Mouse (Mus musculus): ENCODE measurements around the gene Atcay. TPM values are rescaled to one million over a fixed set of nuclear protein-coding genes. Genes with fewer than 3 reads are reported as not detected.

Atcay gene
- polyA plus RNA-seq, 1 experiment from 2014 or later, result 33.7 TPM

DNA sequence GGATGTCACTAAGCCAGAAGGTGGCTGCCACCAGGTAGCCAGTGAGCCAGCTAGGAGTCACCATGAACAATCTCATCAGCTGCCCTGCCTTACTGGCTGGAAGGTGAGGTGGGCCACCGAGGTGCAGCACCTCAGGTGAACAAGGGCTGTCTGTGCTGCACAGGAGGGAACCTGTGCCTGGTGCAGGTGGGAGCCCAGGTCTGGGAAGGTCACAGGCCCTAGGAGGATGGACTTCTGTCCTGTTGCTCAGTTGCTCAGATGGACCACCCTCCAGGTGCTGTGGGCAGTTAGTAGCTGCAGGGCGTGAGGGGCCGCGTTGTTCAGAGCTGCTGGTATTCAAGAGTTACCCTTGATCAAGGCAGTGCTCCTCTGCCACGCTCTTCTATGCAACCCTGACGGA, 13.8 kb downstream of the Atcay start:
- Histone ChIP-seq H3K4me3 (no peak overlapping the region), H3K4me2 (replicated peaks) (no peak overlapping the region), H3K4me1 (no peaks in the 10 kb centered on the region), H3K9me3 (replicated peaks) (peaks cover 7% of the 10 kb centered on the region; the same call in 1 of the 2 replicates), H3K36me3 (peaks cover 77% of the 10 kb centered on the region), H3K27me3 (no peaks in the 10 kb centered on the region), H3K9ac (no peak overlapping the region), H3K27ac (no peak overlapping the region)
- WGBS, result 87% methylated on average over 6 of the region's 6 CpGs
- ATAC-seq (ENCODE audit: low FRiP score), result no peak

DNA sequence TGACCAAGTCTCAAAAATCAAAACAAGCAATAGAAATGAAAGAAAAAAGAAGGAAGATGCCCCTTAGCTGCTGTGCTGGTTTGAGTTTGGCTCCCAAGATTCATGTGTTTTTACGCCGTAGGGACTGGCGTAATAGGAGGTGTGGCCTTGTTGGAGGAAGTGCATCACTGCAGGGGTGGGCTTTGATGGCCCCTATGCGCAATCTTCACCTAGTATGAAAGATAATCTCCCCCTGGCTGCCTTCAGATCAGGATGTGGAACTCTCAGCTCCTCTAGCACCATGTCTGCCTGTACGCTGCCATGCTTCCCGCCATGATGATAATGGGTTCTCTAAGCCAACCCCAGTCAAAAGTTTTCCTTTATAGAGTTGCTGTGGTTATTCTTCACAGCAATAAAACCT, 14.4 kb downstream of the Atcay start:
- H3K4me1 ChIP-seq, result no peaks in the 10 kb centered on the region
- peaks cover 9% of the 10 kb centered on the region; the same call in 1 of the 2 replicates for H3K9me3 ChIP-seq (replicated peaks)
- no peaks in the 10 kb centered on the region for H3K27me3 ChIP-seq
- no peak overlapping the region for H3K9ac ChIP-seq
- H3K27ac ChIP-seq, result no peak overlapping the region
- ATAC-seq (ENCODE audit: low FRiP score), result no peak
- peaks cover 77% of the 10 kb centered on the region for H3K36me3 ChIP-seq
- no peak overlapping the region for H3K4me3 ChIP-seq
- H3K4me2 ChIP-seq (replicated peaks), result no peak overlapping the region
- WGBS, result 95% methylated on average over 6 of the region's 6 CpGs

DNA sequence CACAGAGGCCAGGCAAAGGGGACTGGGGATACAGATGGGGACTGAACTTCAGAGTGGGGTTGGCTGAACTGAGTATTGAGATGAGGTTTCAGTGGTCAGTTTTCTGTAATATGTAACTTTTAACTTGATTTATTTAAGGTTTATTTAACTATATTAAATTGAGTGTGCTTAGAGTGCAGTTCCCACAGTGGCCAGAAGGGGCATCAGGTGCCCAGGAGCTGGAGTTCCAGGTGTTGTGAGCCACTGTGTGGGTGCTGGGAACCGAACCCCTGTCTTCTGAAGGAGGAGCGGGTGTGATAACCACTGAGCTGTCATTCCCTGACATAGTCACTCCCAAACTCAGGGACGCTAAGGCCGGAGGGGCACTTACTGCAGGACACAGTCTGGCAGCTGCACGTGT, 20.5 kb downstream of the Atcay start:
- Histone ChIP-seq H3K4me1 (no peaks in the 10 kb centered on the region), H3K4me3 (no peak overlapping the region), H3K36me3 (peaks cover 84% of the 10 kb centered on the region), H3K9me3 (replicated peaks) (peaks cover 17% of the 10 kb centered on the region), H3K9ac (no peak overlapping the region), H3K27me3 (no peaks in the 10 kb centered on the region), H3K27ac (no peak overlapping the region), H3K4me2 (replicated peaks) (no peak overlapping the region)
- 97% methylated on average over 5 of the region's 5 CpGs for WGBS
- ATAC-seq (ENCODE audit: low FRiP score), result no peak

DNA sequence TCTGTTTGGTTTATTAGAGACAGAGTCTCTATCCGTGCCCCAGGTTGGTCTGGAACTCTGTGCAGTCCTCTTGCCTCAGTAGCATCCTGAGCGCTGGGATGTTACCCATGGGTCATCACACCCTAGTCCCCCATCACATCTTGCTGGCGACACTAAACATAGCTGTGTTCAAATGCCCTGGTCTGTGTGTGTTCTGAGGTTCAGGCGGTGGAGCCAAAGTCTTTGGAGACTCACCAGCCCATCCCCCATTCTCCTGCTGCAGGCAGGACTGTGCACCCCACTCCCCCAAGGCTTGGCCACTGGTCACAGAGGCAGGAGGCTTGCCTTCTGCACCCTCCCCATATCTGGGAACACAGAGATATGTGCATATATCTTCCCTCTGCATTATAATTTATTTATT, 26.5 kb downstream of the Atcay start:
- H3K9ac ChIP-seq, result no peak overlapping the region
- no peak overlapping the region for H3K4me2 ChIP-seq (replicated peaks)
- no peaks in the 10 kb centered on the region for H3K4me1 ChIP-seq
- H3K36me3 ChIP-seq, result peaks cover 30% of the 10 kb centered on the region
- H3K4me3 ChIP-seq, result no peak overlapping the region
- H3K9me3 ChIP-seq (replicated peaks), result no peaks in the 10 kb centered on the region
- WGBS, result 73% methylated on average over 4 of the region's 4 CpGs
- ATAC-seq (ENCODE audit: low FRiP score), result no peak
- H3K27me3 ChIP-seq, result peaks cover 15% of the 10 kb centered on the region; the same call in 1 of the 2 replicates
- H3K27ac ChIP-seq, result peak overlapping the region; percentile 12; the same call in 1 of the 2 replicates

DNA sequence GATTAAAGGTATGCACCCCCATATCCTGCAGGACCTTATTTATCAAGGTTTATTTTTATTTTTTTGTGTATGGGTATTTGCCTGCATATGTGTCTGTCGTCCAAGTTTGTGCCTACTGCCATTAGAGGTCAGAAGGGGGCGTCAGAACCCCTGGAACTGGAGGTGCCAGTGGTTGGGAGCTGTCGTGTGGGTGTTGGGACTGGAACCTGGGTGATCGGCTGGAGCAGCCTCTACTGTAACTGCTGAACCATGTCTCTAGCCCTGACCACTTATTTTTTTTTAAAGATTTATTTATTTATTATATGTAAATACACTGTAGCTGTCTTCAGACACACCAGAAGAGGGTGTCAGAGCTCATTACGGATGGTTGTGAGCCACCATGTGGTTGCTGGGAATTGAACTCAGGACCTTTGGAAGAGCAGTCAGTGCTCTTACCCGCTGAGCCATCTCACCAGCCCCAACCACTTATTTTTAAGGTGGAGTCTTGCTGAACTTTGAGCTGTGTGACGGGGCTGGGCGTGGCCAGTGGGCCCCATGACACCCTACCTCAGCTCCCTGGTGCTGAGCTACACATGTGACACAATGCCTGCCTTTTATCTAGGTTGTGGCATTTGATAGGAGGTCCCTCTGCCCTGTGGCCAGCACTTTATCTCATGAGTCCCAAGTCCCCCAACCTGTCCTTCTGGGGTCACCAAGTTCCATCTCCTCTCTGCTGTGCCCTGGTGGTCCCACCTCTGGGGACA, 27.5 kb downstream of the Atcay start:
- WGBS, result 68% methylated on average over 8 of the region's 8 CpGs
- H3K4me1 ChIP-seq, result no peaks in the 10 kb centered on the region
- H3K4me3 ChIP-seq, result no peak overlapping the region
- no peak overlapping the region for H3K27ac ChIP-seq
- peaks cover 18% of the 10 kb centered on the region; the same call in 1 of the 2 replicates for H3K27me3 ChIP-seq
- ATAC-seq (ENCODE audit: low FRiP score), result no peak
- no peaks in the 10 kb centered on the region for H3K9me3 ChIP-seq (replicated peaks)
- H3K9ac ChIP-seq, result no peak overlapping the region
- peaks cover 24% of the 10 kb centered on the region for H3K36me3 ChIP-seq
- no peak overlapping the region for H3K4me2 ChIP-seq (replicated peaks)

DNA sequence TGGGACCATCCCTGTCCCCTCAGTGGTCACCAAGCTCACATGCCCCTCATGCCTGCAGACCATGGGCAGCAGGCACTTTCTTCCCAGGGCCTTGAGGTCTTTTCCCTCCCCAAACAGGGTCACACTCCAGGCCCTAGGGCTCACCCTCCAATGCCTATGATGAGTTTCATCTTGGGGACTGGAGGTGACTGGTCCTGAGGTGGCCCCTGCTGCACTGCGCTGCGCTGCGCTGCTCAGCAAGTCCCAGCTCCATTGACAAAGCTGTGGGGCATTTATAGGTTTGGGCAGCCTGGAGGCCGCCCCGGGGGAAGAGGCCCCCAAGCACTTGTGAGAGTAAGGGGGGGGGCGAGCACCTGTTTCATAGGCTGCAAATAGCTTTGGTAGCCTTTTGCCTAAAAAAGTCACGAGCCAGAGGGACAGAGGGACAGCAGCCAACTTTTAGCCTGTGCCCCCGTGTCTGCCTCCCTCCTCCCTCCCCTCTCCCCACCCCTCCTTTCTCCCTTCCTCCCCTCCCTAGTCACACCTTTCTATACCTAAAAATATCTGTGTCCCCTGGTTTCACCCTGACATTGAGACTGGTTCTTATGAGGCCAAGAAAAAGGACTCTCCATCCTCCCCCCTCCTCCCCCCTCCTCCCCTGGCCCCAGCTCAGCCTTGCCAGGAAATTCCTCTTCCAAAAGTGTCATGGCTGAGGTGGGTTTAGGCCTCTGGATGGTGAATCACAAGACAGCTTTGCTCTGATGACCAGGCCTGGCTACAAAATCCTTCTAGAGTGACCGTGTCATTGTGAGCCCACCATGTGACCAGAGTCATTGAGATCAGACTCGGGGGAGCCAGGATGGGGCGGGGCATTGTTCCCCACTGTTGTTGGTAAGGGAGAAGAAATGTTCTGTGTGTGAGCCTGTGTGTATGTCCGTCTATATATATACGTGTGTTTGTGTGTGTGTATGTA, 28.6 kb downstream of the Atcay start, which contains the start of gene Nmrk2:
Gene Nmrk2, minus strand, starts transcription at position 245 of the 952 bp plus-strand sequence.
- peak within 1 kb of the TSS; percentile 1; the same call in 1 of the 2 replicates for H3K9ac ChIP-seq
- 63% methylated on average over 13 of the region's 13 CpGs for WGBS

DNA sequence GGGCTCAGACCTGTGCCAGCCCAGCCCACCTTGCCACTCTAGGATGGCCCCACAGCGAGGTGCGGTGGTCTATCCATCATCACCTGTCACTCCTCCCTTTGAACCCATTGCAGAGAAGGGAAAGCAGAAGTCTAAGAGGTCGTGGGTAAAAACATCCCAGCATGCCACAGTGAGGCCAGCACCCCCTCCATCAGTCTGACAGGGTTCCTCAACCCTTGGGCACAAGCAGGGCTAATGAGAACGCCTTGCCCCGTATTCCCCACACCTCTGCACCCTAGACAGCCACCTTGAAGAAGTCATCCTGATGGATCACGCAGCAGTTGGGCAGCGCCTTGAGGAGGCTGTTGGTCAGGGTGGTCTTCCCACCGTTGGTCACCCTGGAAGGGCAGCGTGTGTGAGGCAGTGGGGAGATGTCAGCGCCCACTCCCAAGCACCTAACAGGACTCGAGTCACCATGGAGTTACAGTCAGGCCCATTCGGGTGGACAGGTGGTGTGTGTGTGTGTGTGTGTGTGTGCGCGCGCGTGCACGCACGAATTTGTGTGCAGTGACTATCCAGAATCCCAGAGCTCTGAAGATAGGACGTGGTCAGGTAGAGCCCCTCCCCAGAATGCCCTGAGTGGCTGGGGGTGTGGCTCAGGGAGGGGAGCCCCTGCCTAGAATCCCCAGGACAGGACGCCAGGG, 29.9 kb downstream of the Atcay start:
- H3K4me2 ChIP-seq (replicated peaks), result no peak overlapping the region
- ATAC-seq (ENCODE audit: low FRiP score), result no peak
- no peaks in the 10 kb centered on the region for H3K4me1 ChIP-seq
- H3K27ac ChIP-seq, result no peak overlapping the region
- H3K36me3 ChIP-seq, result 0 out of 2 replicates have a peak, but pooled peaks cover 5% of the 10 kb centered on the region
- H3K27me3 ChIP-seq, result peaks cover 37% of the 10 kb centered on the region
- whole genome bisulfite sequencing, result 75% methylated on average over 20 of the region's 20 CpGs
- H3K9ac ChIP-seq, result no peak overlapping the region; the same call in 1 of the 2 replicates
- no peaks in the 10 kb centered on the region for H3K9me3 ChIP-seq (replicated peaks)
- no peak overlapping the region for H3K4me3 ChIP-seq

More for the DNA sequence above, 28.6 kb downstream of the Atcay start, which contains the start of gene Nmrk2:
- Histone ChIP-seq H3K36me3 (peaks cover 14% of the 10 kb centered on the region), H3K27ac (no peak within 1 kb of the TSS), H3K4me2 (replicated peaks) (no peak within 1 kb of the TSS), H3K27me3 (peaks cover 24% of the 10 kb centered on the region), H3K4me3 (no peak within 1 kb of the TSS), H3K9me3 (replicated peaks) (no peaks in the 10 kb centered on the region), H3K4me1 (no peaks in the 10 kb centered on the region)
- no peak for ATAC-seq (ENCODE audit: low FRiP score)

DNA sequence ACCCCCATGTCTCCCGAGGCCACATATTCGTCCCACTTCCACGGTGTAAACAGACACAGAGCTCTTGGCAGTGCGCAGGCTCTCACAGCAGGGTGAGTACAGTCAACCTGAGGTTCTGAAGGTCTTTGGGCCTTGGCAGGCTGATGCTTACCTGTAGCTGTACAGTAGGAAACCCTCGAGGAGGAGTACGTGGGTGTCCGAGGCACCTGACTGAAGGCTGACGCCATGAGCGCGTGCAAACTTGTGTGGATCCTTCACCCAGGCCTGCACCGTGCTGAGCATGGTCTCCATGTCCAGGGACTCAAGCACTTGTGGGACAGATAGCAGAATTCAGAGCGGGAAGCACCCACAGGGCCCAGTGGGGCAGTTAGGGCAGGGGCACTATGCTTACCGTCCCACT, 30.5 kb downstream of the Atcay start:
- ATAC-seq (ENCODE audit: low FRiP score), result no peak
- Histone ChIP-seq H3K4me3 (no peak overlapping the region), H3K4me1 (no peaks in the 10 kb centered on the region), H3K27ac (no peak overlapping the region), H3K36me3 (0 out of 2 replicates have a peak, but pooled peaks cover 5% of the 10 kb centered on the region), H3K4me2 (replicated peaks) (no peak overlapping the region), H3K9ac (0 out of 2 replicates have a peak overlapping the region, but pooled peaks have one; percentile 27), H3K9me3 (replicated peaks) (no peaks in the 10 kb centered on the region), H3K27me3 (peaks cover 43% of the 10 kb centered on the region)
- 87% methylated on average over 13 of the region's 13 CpGs for WGBS

DNA sequence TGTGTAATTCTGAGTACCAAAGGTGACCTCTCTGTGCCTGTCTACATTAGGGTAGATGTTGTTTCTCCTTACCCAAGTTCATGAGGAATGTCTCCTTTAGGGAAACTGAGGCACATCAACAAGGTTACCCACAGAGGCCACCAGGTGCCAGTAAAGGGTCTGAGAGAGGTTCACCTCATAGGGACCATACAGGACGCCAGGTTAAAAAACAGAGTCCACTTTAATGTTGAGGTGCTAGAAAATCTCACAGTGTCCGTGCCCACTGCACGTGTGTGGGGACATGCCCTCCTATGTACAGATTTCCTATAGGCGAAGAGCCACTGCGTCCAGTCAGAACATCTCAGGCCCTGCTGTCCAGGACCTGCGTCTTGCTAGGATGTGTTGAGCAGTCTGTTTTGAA, 31.6 kb downstream of the Atcay start:
- no peak overlapping the region for H3K4me3 ChIP-seq
- WGBS, result 84% methylated on average over 6 of the region's 6 CpGs
- no peak for ATAC-seq (ENCODE audit: low FRiP score)

DNA sequence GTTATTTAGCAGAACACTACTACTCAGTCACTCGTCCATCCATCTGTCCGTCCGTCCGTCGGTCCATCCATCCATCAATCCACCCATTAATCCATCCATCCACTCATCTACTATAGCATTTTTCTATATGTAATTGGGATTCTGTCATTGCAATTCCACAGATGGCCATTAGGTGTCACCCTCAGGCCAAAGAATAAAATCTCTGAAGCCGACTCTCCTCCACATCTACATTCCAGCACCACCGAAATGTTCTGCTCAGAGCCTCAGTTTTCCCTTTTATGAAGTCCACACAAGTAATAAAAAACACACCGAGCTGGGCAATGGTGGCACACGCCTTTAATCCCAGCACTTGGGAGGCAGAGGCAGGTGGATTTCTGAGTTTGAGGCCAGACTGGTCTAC, 32.4 kb downstream of the Atcay start:
- no peak overlapping the region for H3K4me2 ChIP-seq (replicated peaks)
- no peak overlapping the region for H3K4me3 ChIP-seq
- H3K4me1 ChIP-seq, result peaks cover 11% of the 10 kb centered on the region
- WGBS, result 2% methylated on average over 9 of the region's 9 CpGs
- H3K9me3 ChIP-seq (replicated peaks), result no peaks in the 10 kb centered on the region
- no peak overlapping the region for H3K27ac ChIP-seq
- H3K27me3 ChIP-seq, result peaks cover 59% of the 10 kb centered on the region
- ATAC-seq (ENCODE audit: low FRiP score), result no peak
- no peaks in the 10 kb centered on the region for H3K36me3 ChIP-seq
- H3K9ac ChIP-seq, result no peak overlapping the region

More for the DNA sequence above, 31.6 kb downstream of the Atcay start:
- Histone ChIP-seq H3K27ac (no peak overlapping the region), H3K4me2 (replicated peaks) (no peak overlapping the region), H3K9ac (no peak overlapping the region), H3K36me3 (no peaks in the 10 kb centered on the region), H3K4me1 (peaks cover 7% of the 10 kb centered on the region; the same call in 1 of the 2 replicates), H3K27me3 (peaks cover 55% of the 10 kb centered on the region), H3K9me3 (replicated peaks) (no peaks in the 10 kb centered on the region)

DNA sequence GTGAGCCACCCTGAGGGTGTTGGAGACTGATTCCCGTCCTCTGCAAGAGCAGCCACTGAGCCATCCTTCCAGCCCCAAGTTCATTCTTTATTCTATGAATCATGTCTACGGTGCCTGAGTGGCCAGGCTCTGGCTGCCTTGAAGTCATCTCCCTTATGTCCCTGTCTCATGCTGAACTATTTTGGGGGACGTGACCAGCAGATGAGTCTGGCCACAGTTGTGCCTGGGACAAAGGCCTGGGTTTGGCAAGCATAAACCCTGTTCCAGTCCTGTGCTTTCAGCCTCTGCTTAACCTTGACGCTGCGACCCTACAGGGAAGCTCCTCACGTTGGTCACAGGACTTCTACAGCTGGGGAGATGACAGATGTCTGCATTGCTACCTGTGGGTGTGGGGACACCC, 33.3 kb downstream of the Atcay start:
- 53% methylated on average over 6 of the region's 6 CpGs for WGBS
- H3K27ac ChIP-seq, result no peak overlapping the region
- peaks cover 17% of the 10 kb centered on the region for H3K4me1 ChIP-seq
- peaks cover 60% of the 10 kb centered on the region for H3K27me3 ChIP-seq
- H3K4me3 ChIP-seq, result no peak overlapping the region
- H3K9ac ChIP-seq, result no peak overlapping the region
- ATAC-seq (ENCODE audit: low FRiP score), result no peak
- no peaks in the 10 kb centered on the region for H3K36me3 ChIP-seq
- H3K9me3 ChIP-seq (replicated peaks), result no peaks in the 10 kb centered on the region
- H3K4me2 ChIP-seq (replicated peaks), result no peak overlapping the region
